Mouse (Mus musculus): Measurements from ENCODE around the gene Gm21887. TPM values are rescaled to one million over a fixed set of nuclear protein-coding genes. Genes with fewer than 3 reads are reported as not detected.
"Not testable (repeated sequence)": the region's sequence is repeated elsewhere in the genome, so short reads cannot be mapped to it uniquely, and the experiment has no call there.

The Gm21887 gene
- total and polyA plus RNA-seq, 3 experiments: 60.4 to 724 (median 398) TPM

GRCm38 (mm10) chrX:170000642-170001387 lies 8.6 kb upstream of the Gm21887 start:
- H3K4me3 ChIP-seq (replicated peaks in 1 of 3; ENCODE audit: low read depth in 2 of 3, low read length in 2 of 3, poor library complexity in 1 of 3); dilution Hi-C loops (cut with MboI; ENCODE audit: extremely low pct_ligation_motif_present, extremely low pct_unique_long_range_greater_than_20kb, low sequenced_read_pairs); in situ Hi-C loops (cut with MboI; ENCODE audit: low pct_ligation_motif_present, low pct_unique_long_range_greater_than_20kb, low sequenced_read_pairs); H3K79me2 ChIP-seq (replicated peaks; ENCODE audit: control insufficient read depth, extremely low read depth, insufficient read depth, poor library complexity, severe bottlenecking); H3K9ac ChIP-seq (ENCODE audit: insufficient read depth, low read depth); DNase-seq (ENCODE audit: extremely low read depth); H3K27ac ChIP-seq (ENCODE audit: insufficient read depth, low read depth); H3K27me3 ChIP-seq (replicated peaks); H3K4me2 ChIP-seq (ENCODE audit: insufficient read depth, low read depth, poor library complexity, severe bottlenecking): not testable (repeated sequence)
- peaks cover 11 to 24% of the 10 kb centered on the region in 2 experiments for H3K36me3 ChIP-seq (replicated peaks in 1 of 2; ENCODE audit: control insufficient read depth in 1 of 2, insufficient read depth in 1 of 2, low read length in 1 of 2)
- peaks cover 17 to 24% of the 10 kb centered on the region in 2 experiments for H3K4me1 ChIP-seq (ENCODE audit: control insufficient read depth in 1 of 2, insufficient read depth in 2 of 2)
- peaks cover 21% of the 10 kb centered on the region for H3K9me3 ChIP-seq (replicated peaks; ENCODE audit: low read length)

GRCm38 (mm10) chrX:170001388-170001695 lies 8.1 kb upstream of the Gm21887 start:
- H3K27me3 ChIP-seq (replicated peaks); H3K27ac ChIP-seq (ENCODE audit: insufficient read depth, low read depth); in situ Hi-C loops (cut with MboI; ENCODE audit: low pct_ligation_motif_present, low pct_unique_long_range_greater_than_20kb, low sequenced_read_pairs); H3K4me3 ChIP-seq (replicated peaks in 1 of 3; ENCODE audit: low read depth in 2 of 3, low read length in 2 of 3, poor library complexity in 1 of 3); DNase-seq (ENCODE audit: extremely low read depth); H3K4me2 ChIP-seq (ENCODE audit: insufficient read depth, low read depth, poor library complexity, severe bottlenecking); H3K79me2 ChIP-seq (replicated peaks; ENCODE audit: control insufficient read depth, extremely low read depth, insufficient read depth, poor library complexity, severe bottlenecking); H3K9ac ChIP-seq (ENCODE audit: insufficient read depth, low read depth); dilution Hi-C loops (cut with MboI; ENCODE audit: extremely low pct_ligation_motif_present, extremely low pct_unique_long_range_greater_than_20kb, low sequenced_read_pairs): not testable (repeated sequence)
- Histone ChIP-seq H3K36me3 (replicated peaks in 1 of 2; ENCODE audit: control insufficient read depth in 1 of 2, insufficient read depth in 1 of 2, low read length in 1 of 2) (peaks cover 11 to 22% of the 10 kb centered on the region in 2 experiments), H3K9me3 (replicated peaks; ENCODE audit: low read length) (peaks cover 19% of the 10 kb centered on the region), H3K4me1 (ENCODE audit: control insufficient read depth in 1 of 2, insufficient read depth in 2 of 2) (peaks cover 13 to 21% of the 10 kb centered on the region in 2 experiments)

- H3K27ac ChIP-seq (ENCODE audit: insufficient read depth, low read depth); H3K27me3 ChIP-seq (replicated peaks); dilution Hi-C loops (cut with MboI; ENCODE audit: extremely low pct_ligation_motif_present, extremely low pct_unique_long_range_greater_than_20kb, low sequenced_read_pairs); H3K4me2 ChIP-seq (ENCODE audit: insufficient read depth, low read depth, poor library complexity, severe bottlenecking); H3K9ac ChIP-seq (ENCODE audit: insufficient read depth, low read depth); H3K4me3 ChIP-seq (replicated peaks in 1 of 3; ENCODE audit: low read depth in 2 of 3, low read length in 2 of 3, poor library complexity in 1 of 3); H3K9me3 ChIP-seq (replicated peaks; ENCODE audit: low read length); H3K79me2 ChIP-seq (replicated peaks; ENCODE audit: control insufficient read depth, extremely low read depth, insufficient read depth, poor library complexity, severe bottlenecking); in situ Hi-C loops (cut with MboI; ENCODE audit: low pct_ligation_motif_present, low pct_unique_long_range_greater_than_20kb, low sequenced_read_pairs); DNase-seq (ENCODE audit: extremely low read depth): not testable (repeated sequence)
- Histone ChIP-seq H3K36me3 (replicated peaks in 1 of 2; ENCODE audit: control insufficient read depth in 1 of 2, insufficient read depth in 1 of 2, low read length in 1 of 2) (peaks cover 11 to 24% of the 10 kb centered on the region in 2 experiments), H3K4me1 (ENCODE audit: control insufficient read depth in 1 of 2, insufficient read depth in 2 of 2) (peaks cover 8 to 16% of the 10 kb centered on the region in 2 experiments)
These were observed 6.8 kb upstream of the Gm21887 start for GRCm38 (mm10) chrX:170002510-170003197.

- DNase-seq (ENCODE audit: extremely low read depth); H3K9me3 ChIP-seq (replicated peaks; ENCODE audit: low read length); H3K4me3 ChIP-seq (replicated peaks in 1 of 3; ENCODE audit: low read depth in 2 of 3, low read length in 2 of 3, poor library complexity in 1 of 3); H3K9ac ChIP-seq (ENCODE audit: insufficient read depth, low read depth); in situ Hi-C loops (cut with MboI; ENCODE audit: low pct_ligation_motif_present, low pct_unique_long_range_greater_than_20kb, low sequenced_read_pairs); H3K27ac ChIP-seq (ENCODE audit: insufficient read depth, low read depth); H3K27me3 ChIP-seq (replicated peaks); dilution Hi-C loops (cut with MboI; ENCODE audit: extremely low pct_ligation_motif_present, extremely low pct_unique_long_range_greater_than_20kb, low sequenced_read_pairs); H3K79me2 ChIP-seq (replicated peaks; ENCODE audit: control insufficient read depth, extremely low read depth, insufficient read depth, poor library complexity, severe bottlenecking); H3K4me2 ChIP-seq (ENCODE audit: insufficient read depth, low read depth, poor library complexity, severe bottlenecking): not testable (repeated sequence)
- peaks cover 6 to 15% of the 10 kb centered on the region in 2 experiments for H3K4me1 ChIP-seq (ENCODE audit: control insufficient read depth in 1 of 2, insufficient read depth in 2 of 2)
- peaks cover 13 to 24% of the 10 kb centered on the region in 2 experiments for H3K36me3 ChIP-seq (replicated peaks in 1 of 2; ENCODE audit: control insufficient read depth in 1 of 2, insufficient read depth in 1 of 2, low read length in 1 of 2)
These were observed 5.9 kb upstream of the Gm21887 start for GRCm38 (mm10) chrX:170003536-170003935.

GRCm38 (mm10) chrX:170004236-170004635 lies 5.2 kb upstream of the Gm21887 start:
- DNase-seq (ENCODE audit: extremely low read depth); in situ Hi-C loops (cut with MboI; ENCODE audit: low pct_ligation_motif_present, low pct_unique_long_range_greater_than_20kb, low sequenced_read_pairs); H3K4me3 ChIP-seq (replicated peaks in 1 of 3; ENCODE audit: low read depth in 2 of 3, low read length in 2 of 3, poor library complexity in 1 of 3); H3K9ac ChIP-seq (ENCODE audit: insufficient read depth, low read depth); dilution Hi-C loops (cut with MboI; ENCODE audit: extremely low pct_ligation_motif_present, extremely low pct_unique_long_range_greater_than_20kb, low sequenced_read_pairs); H3K79me2 ChIP-seq (replicated peaks; ENCODE audit: control insufficient read depth, extremely low read depth, insufficient read depth, poor library complexity, severe bottlenecking); H3K4me1 ChIP-seq (ENCODE audit: control insufficient read depth in 1 of 2, insufficient read depth in 2 of 2); H3K27ac ChIP-seq (ENCODE audit: insufficient read depth, low read depth); H3K27me3 ChIP-seq (replicated peaks); H3K4me2 ChIP-seq (ENCODE audit: insufficient read depth, low read depth, poor library complexity, severe bottlenecking): not testable (repeated sequence)
- Histone ChIP-seq H3K9me3 (replicated peaks; ENCODE audit: low read length) (peaks cover 11% of the 10 kb centered on the region), H3K36me3 (replicated peaks in 1 of 2; ENCODE audit: control insufficient read depth in 1 of 2, insufficient read depth in 1 of 2, low read length in 1 of 2) (peaks cover 11 to 23% of the 10 kb centered on the region in 2 experiments)

- H3K4me3 ChIP-seq (replicated peaks in 1 of 3; ENCODE audit: low read depth in 2 of 3, low read length in 2 of 3, poor library complexity in 1 of 3); H3K79me2 ChIP-seq (replicated peaks; ENCODE audit: control insufficient read depth, extremely low read depth, insufficient read depth, poor library complexity, severe bottlenecking); H3K9ac ChIP-seq (ENCODE audit: insufficient read depth, low read depth); H3K27ac ChIP-seq (ENCODE audit: insufficient read depth, low read depth); H3K4me1 ChIP-seq (ENCODE audit: control insufficient read depth in 1 of 2, insufficient read depth in 2 of 2); dilution Hi-C loops (cut with MboI; ENCODE audit: extremely low pct_ligation_motif_present, extremely low pct_unique_long_range_greater_than_20kb, low sequenced_read_pairs); H3K27me3 ChIP-seq (replicated peaks); in situ Hi-C loops (cut with MboI; ENCODE audit: low pct_ligation_motif_present, low pct_unique_long_range_greater_than_20kb, low sequenced_read_pairs); H3K4me2 ChIP-seq (ENCODE audit: insufficient read depth, low read depth, poor library complexity, severe bottlenecking); DNase-seq (ENCODE audit: extremely low read depth): not testable (repeated sequence)
- Histone ChIP-seq H3K9me3 (replicated peaks; ENCODE audit: low read length) (peaks cover 16% of the 10 kb centered on the region), H3K36me3 (replicated peaks in 1 of 2; ENCODE audit: control insufficient read depth in 1 of 2, insufficient read depth in 1 of 2, low read length in 1 of 2) (peaks cover 9 to 25% of the 10 kb centered on the region in 2 experiments)
These were observed 4.7 kb upstream of the Gm21887 start for GRCm38 (mm10) chrX:170004793-170005192.
